Mouse (Mus musculus) spleen, postnatal 36 days (tissue): ENCODE measurements at regions not wholly inside any gene's neighbourhood (a gene's known extent, or its start where the extent isn't known, plus 50 kb on each side); places are given as distances from the start of the nearest gene placed in this dataset.

Experiments
- DNase-seq, 2 experiments: peaks; one replicate each; pipeline ENCODE4 v3.0.0; 2022; ENCODE audit warnings: low spot score in 2 of 2, mixed read lengths in 1 of 2

- no peak for DNase-seq
These were observed 237.3 kb downstream of the Rplp1 start for GRCm38 (mm10) chr9:61677037-61677436.

DNA sequence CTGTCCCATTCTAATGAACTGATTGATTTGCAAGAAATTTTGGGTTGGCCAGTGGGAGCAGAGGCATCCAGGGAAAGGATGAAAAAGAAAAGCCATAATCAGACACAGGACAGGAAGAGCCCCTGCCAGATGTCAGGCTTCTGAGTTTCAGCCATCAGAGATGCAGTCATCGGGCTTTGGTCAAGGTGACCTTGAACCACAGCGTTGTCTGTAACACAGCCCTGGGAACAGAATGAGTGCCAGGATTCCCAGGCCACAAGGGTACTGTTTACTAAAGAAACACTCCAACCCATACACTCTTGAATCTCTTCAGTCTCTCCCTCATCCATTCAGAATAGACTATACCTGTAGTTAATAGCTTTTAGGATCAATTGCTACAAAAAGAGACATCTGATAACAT, 239.0 kb downstream of the Rplp1 start:
- no peak for DNase-seq

DNA sequence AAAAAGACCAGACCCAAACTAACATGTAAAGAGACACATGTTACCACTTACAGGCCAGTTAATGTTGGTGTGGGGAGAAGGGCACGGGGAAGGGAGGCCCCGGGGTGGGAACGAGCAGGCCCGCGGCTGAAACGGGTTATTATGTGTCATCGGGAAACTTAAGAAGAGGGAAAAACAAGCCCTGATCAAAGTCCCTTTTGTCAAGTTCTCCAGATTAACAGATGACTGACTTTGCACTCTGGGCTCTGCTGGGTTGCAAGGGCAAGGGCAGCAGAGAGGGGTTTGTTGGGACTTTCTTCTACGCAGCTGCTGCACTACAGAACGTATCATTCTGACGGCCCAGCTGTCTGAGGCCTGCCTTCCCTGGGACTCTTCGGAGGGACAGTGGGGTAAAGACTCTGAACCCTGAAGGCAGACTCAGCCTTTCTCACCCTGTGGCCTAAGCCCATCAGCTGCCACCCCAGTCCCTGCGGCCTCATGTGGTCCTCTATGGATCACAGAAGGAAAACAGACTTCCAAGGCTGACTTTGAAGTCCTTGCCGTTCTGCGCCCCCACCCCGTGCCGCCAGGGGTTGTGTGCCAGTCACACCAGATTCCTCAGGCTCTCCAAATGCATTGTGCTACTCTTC, 240.7 kb downstream of the Rplp1 start:
- DNase-seq, result no peak

DNA sequence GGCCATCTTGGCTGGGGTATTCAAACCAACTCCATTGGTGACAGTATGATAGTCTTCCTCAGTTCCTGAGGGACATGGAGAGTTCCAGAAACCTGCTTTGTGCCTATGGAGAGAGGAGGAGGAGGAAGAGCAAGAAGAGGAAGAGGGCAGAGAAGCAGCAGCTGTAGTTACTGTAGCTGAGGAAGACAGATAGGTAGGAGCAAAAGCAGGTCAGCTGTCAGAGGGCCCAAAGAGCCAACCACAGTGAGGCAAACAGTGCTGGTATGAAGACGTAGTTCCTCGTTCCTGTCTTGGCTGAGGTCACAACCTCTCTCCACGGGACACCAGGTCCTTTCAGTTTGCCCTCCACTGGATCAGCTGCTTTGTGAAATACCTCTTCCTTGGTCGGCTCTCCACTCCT, 243.4 kb downstream of the Rplp1 start:
- no peak for DNase-seq

- peak; percentile 84 to 87 for DNase-seq
These were observed 244.4 kb downstream of the Rplp1 start for GRCm38 (mm10) chr9:61669729-61670520.

- DNase-seq, result no peak
These were observed 245.6 kb downstream of the Rplp1 start for GRCm38 (mm10) chr9:61668723-61669122.

DNA sequence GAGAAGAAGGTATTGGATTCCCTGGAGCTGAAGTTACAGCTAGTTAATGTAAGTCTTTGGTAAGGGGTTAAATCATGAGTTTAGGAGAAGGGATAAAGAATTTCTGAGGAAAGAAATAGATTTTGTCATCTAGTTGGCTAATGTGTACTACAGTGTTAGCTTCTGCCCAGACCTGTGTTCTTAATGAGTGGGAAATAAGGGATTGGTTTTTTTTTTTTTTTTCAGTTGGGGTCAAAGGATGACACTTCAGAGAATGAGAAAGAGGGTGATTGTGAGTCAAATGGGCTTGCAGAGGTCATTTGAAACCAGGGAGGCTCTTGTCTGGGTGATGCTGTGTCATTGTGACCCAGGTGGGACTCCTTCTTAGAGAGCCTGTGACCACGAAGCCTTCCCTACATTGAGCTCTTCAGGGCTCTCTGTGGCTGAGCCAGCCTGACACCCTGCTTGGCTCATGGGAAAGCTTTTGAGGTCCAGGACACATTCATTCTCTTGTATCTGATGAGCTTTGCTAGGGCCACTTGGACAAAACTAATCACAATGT, 246.1 kb downstream of the Rplp1 start:
- no peak for DNase-seq

DNA sequence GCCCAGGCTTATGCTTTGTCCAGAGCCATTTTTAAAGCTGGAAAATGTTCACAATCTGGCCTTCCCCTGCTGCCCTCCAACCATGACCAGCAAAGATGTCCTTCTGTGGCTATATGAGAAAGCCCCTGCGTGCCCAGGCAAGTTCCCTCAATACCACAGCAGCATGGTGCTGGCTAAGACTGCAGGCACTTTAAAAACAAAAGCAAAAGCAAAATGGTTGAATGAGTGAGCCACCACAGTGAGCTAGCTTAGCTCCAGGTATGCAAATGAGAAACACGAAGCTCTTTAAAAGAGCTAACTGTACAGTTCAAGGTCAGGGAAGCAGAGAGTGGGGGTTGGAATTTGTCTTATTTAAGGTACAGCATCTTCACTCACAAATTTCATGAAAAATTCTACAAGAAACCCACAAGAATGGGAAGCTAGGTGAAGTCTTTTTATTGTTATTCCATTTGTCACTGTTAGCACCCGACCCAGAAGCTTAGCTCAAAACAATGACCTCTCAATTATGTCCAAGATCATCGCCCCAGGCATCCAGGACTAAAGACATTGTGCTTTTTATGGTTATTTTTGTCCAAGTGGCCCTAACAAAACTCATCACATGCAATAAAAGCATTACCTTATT, 246.8 kb downstream of the Rplp1 start:
- DNase-seq, result peak; percentile 71 to 73

DNA sequence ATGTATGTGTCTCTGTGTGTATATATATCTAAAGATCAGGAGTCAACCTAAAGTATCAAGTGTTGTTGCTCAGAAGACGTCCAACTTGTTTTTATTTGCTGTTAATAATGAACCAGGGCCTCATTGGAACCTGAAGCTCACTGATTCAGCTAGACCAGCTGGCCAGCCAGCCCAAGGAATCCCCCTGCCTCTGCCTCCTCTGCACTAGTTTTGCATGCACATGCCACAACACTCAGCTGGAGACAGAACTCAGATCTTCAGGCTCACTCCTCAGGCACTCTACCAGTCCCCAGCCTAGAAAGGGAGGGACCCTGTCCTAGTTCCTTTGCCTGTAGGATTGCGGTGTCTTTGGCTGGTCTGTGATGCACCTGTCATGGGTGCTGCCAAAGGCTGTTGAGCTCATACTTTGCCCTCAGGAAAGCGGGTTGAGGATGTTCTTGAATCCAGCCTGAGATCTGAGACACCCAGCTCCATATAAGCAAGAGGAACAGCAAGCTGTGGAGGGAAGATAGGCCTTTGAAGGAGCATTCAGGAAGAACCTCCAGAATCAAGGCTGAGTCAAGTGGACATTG, 247.5 kb downstream of the Rplp1 start:
- DNase-seq, result no peak

GRCm38 (mm10) chr9:61666118-61666517, 248.2 kb downstream of the Rplp1 start:
- peak; percentile 56 to 57 for DNase-seq

DNA sequence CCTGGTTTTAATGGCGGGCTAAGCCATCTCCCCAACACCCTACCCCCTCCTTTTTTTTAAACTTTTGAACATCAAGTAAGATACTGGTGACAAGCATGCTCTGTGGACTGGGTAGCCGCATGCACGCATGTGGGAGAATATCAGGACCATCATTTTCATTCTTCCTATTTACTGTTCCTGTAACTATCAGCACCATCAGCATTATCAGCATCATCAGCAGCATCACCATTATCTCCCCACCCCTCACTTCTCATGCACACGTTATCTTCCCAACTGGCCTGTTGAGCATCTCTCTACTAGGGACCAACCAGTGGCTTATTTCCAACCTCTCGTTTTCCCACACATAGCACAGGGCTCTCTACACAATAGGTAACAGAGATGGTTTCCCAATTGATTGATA, 249.1 kb downstream of the Rplp1 start:
- no peak for DNase-seq

DNA sequence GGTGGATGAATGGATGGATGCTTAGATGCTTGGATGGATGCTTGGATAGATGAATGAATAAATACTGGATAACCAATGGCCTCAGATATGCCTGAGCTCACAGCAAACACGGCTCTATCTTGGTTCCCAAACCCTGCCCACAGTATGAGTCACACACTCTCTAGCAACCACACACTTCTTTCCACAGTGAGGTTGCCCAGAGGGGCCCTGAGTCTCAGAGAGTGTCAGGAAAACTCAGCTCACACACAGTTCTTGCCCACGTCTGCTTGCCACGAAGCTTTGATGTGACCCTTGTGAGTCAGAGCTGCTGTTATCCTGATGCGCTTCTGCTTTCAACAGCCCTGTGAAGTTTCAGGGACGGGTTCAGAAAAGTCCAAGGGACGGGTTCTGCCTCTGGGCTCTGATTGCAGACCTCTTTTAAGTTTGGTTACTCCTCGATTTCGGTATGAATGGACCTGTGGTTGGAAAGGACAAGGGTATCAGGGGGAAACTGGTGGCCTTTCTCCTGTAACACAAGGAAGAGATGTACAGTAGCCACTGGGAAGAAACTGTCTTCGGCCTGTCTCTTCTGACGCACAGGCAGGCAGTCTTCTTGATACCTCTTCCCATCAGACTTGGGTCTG, 250.2 kb downstream of the Rplp1 start:
- no peak for DNase-seq

- peak; percentile 70 to 72 for DNase-seq
These were observed 252.0 kb downstream of the Rplp1 start for GRCm38 (mm10) chr9:61662055-61663028.

DNA sequence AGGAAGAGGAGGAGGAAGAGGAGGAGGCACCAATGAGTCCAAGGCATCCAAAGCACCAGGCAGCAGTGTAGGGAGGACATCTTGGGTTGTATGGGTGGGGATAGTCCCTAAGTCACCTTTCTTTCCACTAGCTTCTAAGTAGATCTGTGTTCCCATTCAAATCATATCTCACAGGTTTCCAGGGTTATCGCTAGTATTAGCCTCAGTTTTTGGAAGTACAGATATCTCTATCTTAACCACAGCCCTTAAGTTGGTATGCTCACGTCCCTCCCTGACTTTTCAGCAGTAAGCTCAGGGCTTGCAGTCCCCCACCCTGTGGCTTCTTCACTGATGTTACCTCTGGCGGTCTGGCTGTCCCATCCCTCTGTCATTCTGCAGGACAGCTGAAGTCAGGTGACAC, 254.2 kb downstream of the Rplp1 start:
- DNase-seq, result no peak

DNA sequence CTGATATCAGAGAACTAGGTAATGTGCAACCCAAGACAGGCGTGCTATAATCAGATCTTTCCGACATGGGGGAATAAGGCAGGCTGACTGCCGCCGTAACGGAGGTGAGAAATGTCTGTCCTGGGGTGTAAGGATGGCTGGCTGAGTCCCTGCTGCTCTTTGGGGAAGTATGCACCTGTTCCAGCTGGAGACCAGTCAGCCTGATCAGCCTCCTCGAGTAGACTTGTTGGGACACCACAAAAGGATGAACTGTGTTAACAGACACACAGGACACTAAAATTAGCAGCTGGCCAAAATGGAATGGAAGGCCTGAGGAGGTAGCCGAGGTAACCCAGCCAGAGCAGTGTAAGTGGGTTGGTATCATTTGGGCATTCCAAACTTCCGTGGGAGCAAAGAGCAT, 256.3 kb downstream of the Rplp1 start:
- no peak for DNase-seq

DNA sequence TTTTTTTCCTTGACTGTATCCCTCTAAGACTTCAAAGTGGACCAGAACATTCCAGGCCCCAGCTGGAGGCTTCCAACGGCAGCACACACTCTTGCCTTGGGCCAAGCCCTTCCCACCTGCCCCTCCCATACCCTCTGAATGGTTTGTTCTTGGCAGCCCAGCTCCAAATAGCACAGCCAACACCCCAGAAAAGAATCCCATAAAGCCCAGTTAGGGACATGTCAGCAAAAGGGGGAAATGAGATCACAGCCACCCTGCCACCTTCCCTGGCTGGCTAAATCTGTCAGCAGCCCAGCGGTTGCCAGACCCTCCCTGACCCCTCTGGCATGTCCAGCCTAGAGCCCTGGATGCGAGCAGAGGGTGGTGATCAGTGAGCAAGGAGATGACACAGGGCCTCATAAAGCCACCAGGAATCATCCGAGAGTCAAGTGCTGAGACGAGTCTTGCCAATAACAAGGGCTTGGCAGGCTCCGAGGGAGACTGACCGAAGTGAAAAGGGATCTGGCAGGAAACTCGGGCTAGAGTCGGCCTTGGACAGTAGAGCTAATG, 258.8 kb downstream of the Rplp1 start:
- no peak for DNase-seq

GRCm38 (mm10) chr9:61645661-61646425, 268.5 kb downstream of the Rplp1 start:
- peak in 1 of 2 experiments; percentile 32 for DNase-seq

DNA sequence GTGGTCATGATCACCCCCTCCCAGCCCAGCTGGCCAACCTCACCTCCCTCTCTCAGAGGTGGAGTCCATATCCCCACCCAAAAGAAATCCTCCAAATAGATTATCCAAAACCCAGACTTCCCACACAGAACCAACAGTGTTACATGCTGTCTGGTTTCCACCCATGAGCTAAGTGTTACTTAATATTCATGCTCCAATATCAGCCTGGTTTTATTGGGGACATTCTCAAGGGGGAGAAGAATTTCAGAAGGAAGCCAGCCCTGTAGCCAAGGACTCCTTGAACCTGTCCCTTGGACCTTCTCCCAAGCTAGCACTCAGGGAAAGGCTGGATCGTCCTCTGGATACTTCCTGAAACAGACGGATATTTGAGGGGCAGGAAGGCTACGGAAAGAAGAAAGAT, 268.6 kb downstream of the Tle3 start:
- no peak for DNase-seq

DNA sequence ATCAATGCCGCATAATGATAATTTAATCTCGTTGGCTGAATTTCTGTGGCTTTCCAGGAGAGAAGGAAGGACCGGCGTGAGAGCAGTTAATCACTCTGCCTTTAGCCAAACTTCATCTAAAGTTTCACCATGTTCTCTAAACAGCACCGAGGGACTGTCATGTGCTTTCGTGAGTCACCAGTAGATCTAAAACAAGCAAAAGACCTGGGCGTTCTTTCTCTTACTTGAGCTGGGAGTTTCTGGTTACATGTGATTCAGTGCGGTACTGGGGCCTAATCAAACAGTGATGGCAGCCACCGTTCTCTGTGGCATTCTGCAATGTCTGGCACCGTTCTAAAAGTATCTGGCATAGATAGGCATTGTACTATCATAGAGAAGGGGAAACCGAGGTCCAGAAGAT, 266.7 kb downstream of the Tle3 start:
- DNase-seq, result no peak

DNA sequence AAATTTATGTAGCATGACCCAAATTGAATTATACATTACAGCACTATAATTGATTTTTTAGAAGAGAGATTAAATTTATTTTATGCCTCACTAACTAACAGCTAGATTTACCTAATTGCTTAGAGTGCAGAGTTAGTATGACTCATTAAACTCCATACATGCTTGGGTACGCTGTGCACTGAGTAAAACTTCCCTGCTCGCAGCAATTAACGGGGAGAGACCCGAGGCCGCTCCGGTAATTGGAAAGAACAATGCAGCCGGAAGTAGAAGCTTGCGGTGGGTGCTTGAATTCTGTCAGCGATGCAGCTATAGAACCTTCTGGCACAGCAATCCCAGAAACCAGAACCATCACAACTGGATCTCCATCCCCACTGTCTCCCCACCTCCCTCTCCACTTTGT, 261.8 kb downstream of the Tle3 start:
- no peak for DNase-seq
